Mouse (Mus musculus) embryonic facial prominence, embryonic 13.5 days (tissue): Measurements from ENCODE around the gene Mbd4. TPM values are rescaled to one million over a fixed set of nuclear protein-coding genes. Genes with fewer than 3 reads are reported as not detected.

Experiments
- ATAC-seq: fragments of 200-750 bp; cut with Nextera tagmentation; 2 replicates; pipeline ENCODE4 v1.8.0; 2017; ENCODE audit warnings: low read depth; ENCODE audit not compliant: insufficient number of reproducible peaks, insufficient read depth, low FRiP score, low TSS enrichment
- H3K27ac ChIP-seq: fragments of 300-500 bp; sonication (generic); 2 replicates; pipeline ENCODE4 v1.5.1; 2015; ENCODE audit warnings: moderate library complexity, mild to moderate bottlenecking, inconsistent platforms
- H3K27me3 ChIP-seq: fragments of 300-500 bp; sonication (generic); 2 replicates; pipeline ENCODE4 v1.6.1; 2015; ENCODE audit warnings: mild to moderate bottlenecking, inconsistent platforms
- H3K36me3 ChIP-seq: fragments of 300-500 bp; sonication (generic); 2 replicates; pipeline ENCODE4 v1.6.1; 2015; ENCODE audit warnings: mild to moderate bottlenecking, inconsistent platforms
- H3K4me1 ChIP-seq: fragments of 300-500 bp; sonication (generic); 2 replicates; pipeline ENCODE4 v1.6.1; 2015; ENCODE audit warnings: inconsistent platforms
- H3K4me2 ChIP-seq: fragments of 300-500 bp; sonication (generic); 2 replicates; pipeline ENCODE4 v1.6.1; 2015; ENCODE audit warnings: moderate library complexity, mild to moderate bottlenecking, inconsistent platforms
- H3K4me3 ChIP-seq: fragments of 300-500 bp; sonication (generic); 2 replicates; pipeline ENCODE4 v1.5.1; 2015; ENCODE audit warnings: mild to moderate bottlenecking, inconsistent platforms
- H3K9ac ChIP-seq: fragments of 300-500 bp; sonication (generic); 2 replicates; pipeline ENCODE4 v1.6.1; 2015; ENCODE audit warnings: mild to moderate bottlenecking, inconsistent platforms
- H3K9me3 ChIP-seq: fragments of 300-500 bp; sonication (generic); 2 replicates; pipeline ENCODE4 v1.6.1; 2016; ENCODE audit warnings: inconsistent platforms
- WGBS: fragments of 180-500 bp; shearing (Covaris S2); methylation state at CpG from one replicate; pipeline ENCODE4 v1.1.7; 2015; ENCODE audit warnings: mixed read lengths; 5-methylcytosine and 5-hydroxymethylcytosine counted together
- polyA plus RNA-seq: library from polyadenylated mRNA; unstranded; fragments of >200 nt; fragmentation: Nextera tagmentation; extraction: Ambion mirVana; gene quantifications from 2 replicates; pipeline ENCODE4 v1.2.1, GENCODE M21; 2015

Gene Mbd4
- polyA plus RNA-seq, 1 experiment from 2014 or later = 26.0 TPM

GRCm38 (mm10) chr6:115807464-115808195, 45.5 kb downstream of the Mbd4 start:
- Histone ChIP-seq H3K4me3 (peak overlapping the region; percentile 100), H3K4me2 (peak overlapping the region; percentile 76), H3K9me3 (no peaks in the 10 kb centered on the region), H3K4me1 (peaks cover 21% of the 10 kb centered on the region), H3K27me3 (no peaks in the 10 kb centered on the region), H3K27ac (peak overlapping the region; percentile 98), H3K36me3 (peaks cover 47% of the 10 kb centered on the region), H3K9ac (peak overlapping the region; percentile 100)
- 2% methylated on average over 15 of the region's 15 CpGs for WGBS
- no peak for ATAC-seq

GRCm38 (mm10) chr6:115804432-115805192, 48.6 kb downstream of the Mbd4 start:
- no peak overlapping the region for H3K4me2 ChIP-seq

GRCm38 (mm10) chr6:115803541-115804382, 49.4 kb downstream of the Mbd4 start:
- ATAC-seq = no peak

More at GRCm38 (mm10) chr6:115804432-115805192, 48.6 kb downstream of the Mbd4 start:
- no peak for ATAC-seq
- H3K9ac ChIP-seq = no peak overlapping the region
- H3K36me3 ChIP-seq = peaks cover 75% of the 10 kb centered on the region
- H3K27me3 ChIP-seq = no peaks in the 10 kb centered on the region
- WGBS = 61% methylated on average over 10 of the region's 10 CpGs
- H3K4me1 ChIP-seq = peaks cover 21% of the 10 kb centered on the region
- no peak overlapping the region for H3K4me3 ChIP-seq
- H3K27ac ChIP-seq = no peak overlapping the region
- H3K9me3 ChIP-seq = no peaks in the 10 kb centered on the region

DNA sequence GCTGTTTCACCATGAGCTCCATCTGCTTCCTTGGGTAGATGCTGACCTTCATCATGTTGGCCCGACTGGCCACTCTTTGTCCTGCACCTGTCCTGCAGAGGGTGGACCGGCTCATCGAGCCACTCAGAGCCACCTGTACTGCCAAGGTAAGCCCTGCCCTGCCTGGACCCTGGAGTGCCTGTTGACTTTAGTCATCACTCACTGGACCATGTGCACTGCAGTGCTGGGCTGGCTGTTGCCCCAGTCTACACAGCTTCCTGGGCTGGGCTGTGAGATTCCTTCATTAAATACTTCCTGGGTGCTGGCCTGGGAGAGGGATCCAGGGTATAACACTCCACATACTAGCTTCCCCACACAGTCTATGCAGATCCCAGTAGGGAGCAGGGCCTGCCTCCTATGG, 51.4 kb downstream of the Mbd4 start:
- no peak for ATAC-seq
- WGBS = 92% methylated on average over 3 of the region's 3 CpGs
- peaks cover 97% of the 10 kb centered on the region for H3K36me3 ChIP-seq

More at GRCm38 (mm10) chr6:115803541-115804382, 49.4 kb downstream of the Mbd4 start:
- peaks cover 84% of the 10 kb centered on the region for H3K36me3 ChIP-seq
- H3K27ac ChIP-seq = 0 out of 2 replicates have a peak overlapping the region, but pooled peaks have one; percentile 11
- H3K9ac ChIP-seq = no peak overlapping the region
- 55% methylated on average over 16 of the region's 16 CpGs for WGBS
- no peak overlapping the region for H3K4me2 ChIP-seq
- H3K4me3 ChIP-seq = no peak overlapping the region
- H3K9me3 ChIP-seq = no peaks in the 10 kb centered on the region
- peaks cover 21% of the 10 kb centered on the region for H3K4me1 ChIP-seq
- H3K27me3 ChIP-seq = no peaks in the 10 kb centered on the region

GRCm38 (mm10) chr6:115792691-115793215, 60.4 kb downstream of the Mbd4 start:
- no peaks in the 10 kb centered on the region for H3K27me3 ChIP-seq
- 87% methylated on average over 21 of the region's 21 CpGs for WGBS
- 0 out of 2 replicates have a peak, but pooled peaks cover 8% of the 10 kb centered on the region for H3K4me1 ChIP-seq
- H3K4me2 ChIP-seq = no peak overlapping the region
- no peak overlapping the region for H3K27ac ChIP-seq
- no peak overlapping the region for H3K4me3 ChIP-seq
- H3K36me3 ChIP-seq = peaks cover 100% of the 10 kb centered on the region
- peak; percentile 17; the same call in 1 of the 2 replicates for ATAC-seq
- H3K9ac ChIP-seq = 0 out of 2 replicates have a peak overlapping the region, but pooled peaks have one; percentile 6
- no peaks in the 10 kb centered on the region for H3K9me3 ChIP-seq

More for the DNA sequence above, 51.4 kb downstream of the Mbd4 start:
- no peaks in the 10 kb centered on the region for H3K27me3 ChIP-seq
- no peak overlapping the region for H3K27ac ChIP-seq
- peaks cover 14% of the 10 kb centered on the region for H3K4me1 ChIP-seq
- no peaks in the 10 kb centered on the region for H3K9me3 ChIP-seq
- H3K4me3 ChIP-seq = no peak overlapping the region
- no peak overlapping the region for H3K9ac ChIP-seq
- H3K4me2 ChIP-seq = no peak overlapping the region

- Histone ChIP-seq H3K4me1 (0 out of 2 replicates have a peak, but pooled peaks cover 8% of the 10 kb centered on the region), H3K9me3 (no peaks in the 10 kb centered on the region), H3K4me2 (no peak overlapping the region), H3K27me3 (no peaks in the 10 kb centered on the region), H3K4me3 (no peak overlapping the region), H3K9ac (peak overlapping the region; percentile 6; the same call in 1 of the 2 replicates), H3K27ac (no peak overlapping the region), H3K36me3 (peaks cover 100% of the 10 kb centered on the region)
- ATAC-seq = peak; percentile 13; the same call in 1 of the 2 replicates
- 89% methylated on average over 34 of the region's 34 CpGs for WGBS
Observed at GRCm38 (mm10) chr6:115791842-115792686, 61.1 kb downstream of the Mbd4 start.

GRCm38 (mm10) chr6:115791016-115791415, 62.2 kb downstream of the Mbd4 start:
- 82% methylated on average over 10 of the region's 10 CpGs for WGBS
- no peaks in the 10 kb centered on the region for H3K9me3 ChIP-seq
- no peak overlapping the region for H3K27ac ChIP-seq
- H3K9ac ChIP-seq = no peak overlapping the region; the same call in 1 of the 2 replicates
- no peak for ATAC-seq
- no peak overlapping the region for H3K4me2 ChIP-seq
- no peaks in the 10 kb centered on the region for H3K27me3 ChIP-seq
- H3K4me3 ChIP-seq = no peak overlapping the region
- H3K4me1 ChIP-seq = 0 out of 2 replicates have a peak, but pooled peaks cover 8% of the 10 kb centered on the region
- peaks cover 100% of the 10 kb centered on the region for H3K36me3 ChIP-seq

Other genes starting within 250 kb of the Mbd4 start
- gene Raf1, start 176.7 kb downstream of the Mbd4 start, polyA plus RNA-seq = 111 TPM in 2 replicates
- 3.7 and 4.2 TPM in 2 replicates for gene Tmem40, start 91.0 kb downstream of the Mbd4 start, polyA plus RNA-seq
- 42.2 and 45.8 TPM in 2 replicates for gene Cand2, start 78.8 kb downstream of the Mbd4 start, polyA plus RNA-seq
- gene Rpl32, start 44.6 kb downstream of the Mbd4 start, polyA plus RNA-seq = 2,295 and 2,526 TPM in 2 replicates
- 0.62 and 0.81 TPM in 2 replicates for gene Efcab12, start 15.0 kb downstream of the Mbd4 start, polyA plus RNA-seq
- gene Ift122, start 99 bp upstream of the Mbd4 start, polyA plus RNA-seq = 26.2 and 29.0 TPM in 2 replicates
- gene Rho, start 78.4 kb upstream of the Mbd4 start, polyA plus RNA-seq = 0.14 and 0.43 TPM in 2 replicates
- not detected in 2 replicates for gene H1foo, start 91.6 kb upstream of the Mbd4 start, polyA plus RNA-seq
- 25.2 and 40.3 TPM in 2 replicates for gene Plxnd1, start 141.6 kb upstream of the Mbd4 start, polyA plus RNA-seq